Mouse (Mus musculus) kidney, embryonic 16.5 days (tissue): ENCODE data around the gene Tbx22. TPM values are rescaled to one million over a fixed set of nuclear protein-coding genes. Genes with fewer than 3 reads are reported as not detected.

Experiments
- ATAC-seq: fragments of 200-750 bp; cut with Nextera tagmentation; 2 replicates; pipeline ENCODE4 v1.8.0; 2017; ENCODE audit warnings: moderate TSS enrichment; ENCODE audit not compliant: low FRiP score, low TSS enrichment
- H3K27ac ChIP-seq: fragments of 300-500 bp; sonication (generic); 2 replicates; pipeline ENCODE4 v1.5.1; 2014; ENCODE audit warnings: low read length
- H3K27me3 ChIP-seq: fragments of 300-500 bp; sonication (generic); 2 replicates; pipeline ENCODE4 v1.6.1; 2014; ENCODE audit warnings: low read length, control low read depth, mixed read lengths; ENCODE audit not compliant: insufficient read depth
- H3K36me3 ChIP-seq: fragments of 300-500 bp; sonication (generic); 2 replicates; pipeline ENCODE4 v1.6.1; 2014; ENCODE audit warnings: low read length, control low read depth, mixed read lengths; ENCODE audit not compliant: insufficient read depth
- H3K4me1 ChIP-seq: fragments of 300-500 bp; sonication (generic); 2 replicates; pipeline ENCODE4 v1.6.1; 2014; ENCODE audit warnings: low read length, control low read depth, mixed read lengths; ENCODE audit not compliant: insufficient read depth
- H3K4me2 ChIP-seq: fragments of 300-500 bp; sonication (generic); replicated peaks from 2 replicates; pipeline ENCODE4 v1.6.1; 2014; ENCODE audit warnings: low read depth, low read length
- H3K4me3 ChIP-seq: fragments of 300-500 bp; sonication (generic); 2 replicates; pipeline ENCODE4 v1.5.1; 2014; ENCODE audit warnings: mild to moderate bottlenecking, low read length
- H3K9ac ChIP-seq: fragments of 300-500 bp; sonication (generic); replicated peaks from 2 replicates; pipeline ENCODE4 v1.6.1; 2014; ENCODE audit warnings: low read length
- H3K9me3 ChIP-seq: fragments of 300-500 bp; sonication (generic); 2 replicates; pipeline ENCODE4 v1.6.1; 2016; ENCODE audit warnings: low read length, control low read depth
- WGBS: fragments of 180-500 bp; shearing (Covaris S2); extraction: QIAGEN DNeasy Blood & Tissue Kit; methylation state at CpG from one replicate; pipeline ENCODE4 v1.1.7; 2014; 5-methylcytosine and 5-hydroxymethylcytosine counted together
- polyA plus RNA-seq: library from polyadenylated mRNA; unstranded; fragments of >200 nt; fragmentation: Nextera tagmentation; extraction: Ambion mirVana; gene quantifications from 2 replicates; pipeline ENCODE4 v1.2.1, GENCODE M21; 2015

Tbx22 gene
- not detected in 2 replicates for polyA plus RNA-seq

- 52% methylated on average over 2 of the region's 2 CpGs for WGBS
These were observed at the start of gene Tbx22 for GRCm38 (mm10) chrX:107667664-107668063. TSS of gene Tbx22 (plus strand) at chrX:107667964.

GRCm38 (mm10) chrX:107668677-107669076 lies 913 bp downstream of the Tbx22 start:
- no peak for ATAC-seq
- Histone ChIP-seq H3K4me3 (no peak overlapping the region), H3K4me2 (no peak overlapping the region), H3K9me3 (no peaks in the 10 kb centered on the region), H3K27me3 (no peaks in the 10 kb centered on the region), H3K4me1 (no peaks in the 10 kb centered on the region), H3K9ac (no peak overlapping the region), H3K36me3 (no peaks in the 10 kb centered on the region), H3K27ac (no peak overlapping the region)
- 22% methylated on average over 1 of the region's 1 CpGs for WGBS

More at GRCm38 (mm10) chrX:107667664-107668063, at the start of gene Tbx22:
- ATAC-seq = no peak
- Histone ChIP-seq H3K9me3 (no peaks in the 10 kb centered on the region), H3K4me2 (no peak within 1 kb of the TSS), H3K36me3 (no peaks in the 10 kb centered on the region), H3K9ac (no peak within 1 kb of the TSS), H3K4me3 (no peak within 1 kb of the TSS), H3K4me1 (no peaks in the 10 kb centered on the region), H3K27me3 (no peaks in the 10 kb centered on the region), H3K27ac (no peak within 1 kb of the TSS)

GRCm38 (mm10) chrX:107679203-107679602 lies 11.4 kb downstream of the Tbx22 start:
- no peaks in the 10 kb centered on the region for H3K9me3 ChIP-seq
- peaks cover 46% of the 10 kb centered on the region for H3K27me3 ChIP-seq
- ATAC-seq = peak; percentile 87; the same call in 1 of the 2 replicates
- WGBS = 19% methylated on average over 10 of the region's 10 CpGs
- H3K4me1 ChIP-seq = no peaks in the 10 kb centered on the region
- H3K9ac ChIP-seq = no peak overlapping the region
- no peaks in the 10 kb centered on the region for H3K36me3 ChIP-seq
- no peak overlapping the region for H3K27ac ChIP-seq
- peak overlapping the region; percentile 47 for H3K4me2 ChIP-seq
- H3K4me3 ChIP-seq = peak overlapping the region; percentile 28

GRCm38 (mm10) chrX:107708584-107708983 lies 40.8 kb downstream of the Tbx22 start:
- Histone ChIP-seq H3K9ac (no peak overlapping the region), H3K27ac (no peak overlapping the region), H3K9me3 (no peaks in the 10 kb centered on the region), H3K4me3 (no peak overlapping the region), H3K27me3 (no peaks in the 10 kb centered on the region), H3K4me2 (no peak overlapping the region), H3K36me3 (no peaks in the 10 kb centered on the region), H3K4me1 (no peaks in the 10 kb centered on the region)
- no peak for ATAC-seq
- WGBS = 77% methylated on average over 1 of the region's 1 CpGs

GRCm38 (mm10) chrX:107723541-107723940 lies 55.8 kb downstream of the Tbx22 start:
- no peak overlapping the region for H3K27ac ChIP-seq
- no peaks in the 10 kb centered on the region for H3K27me3 ChIP-seq
- no peak overlapping the region for H3K9ac ChIP-seq
- H3K36me3 ChIP-seq = no peaks in the 10 kb centered on the region
- H3K4me3 ChIP-seq = no peak overlapping the region
- ATAC-seq = peak; percentile 46; the same call in 1 of the 2 replicates
- no peak overlapping the region for H3K4me2 ChIP-seq
- H3K4me1 ChIP-seq = no peaks in the 10 kb centered on the region
- H3K9me3 ChIP-seq = no peaks in the 10 kb centered on the region
- WGBS = 24% methylated on average over 1 of the region's 1 CpGs

Other genes with a start within 250 kb of the Tbx22 start
- 0.21 TPM in 1 of 2 replicates, not detected in the other for gene Tent5d, start 124.6 kb downstream of the Tbx22 start, polyA plus RNA-seq
- 9.5 and 11.4 TPM in 2 replicates for gene 2610002M06Rik, start 148.4 kb downstream of the Tbx22 start, polyA plus RNA-seq